Mouse (Mus musculus) urinary bladder, postnatal 10 days (tissue): ENCODE results near the gene A630001G21Rik.
A peak's percentile ranks its signal among the peaks of the same experiment; 100 is the strongest.

Source experiments
- DNase-seq: peaks from one replicate; pipeline ENCODE4 v3.0.0; 2022; ENCODE audit warnings: low spot score

Gene A630001G21Rik

GRCm38 (mm10) chr1:85735463-85736123 is 42.9 kb downstream of the A630001G21Rik start:
- DNase-seq = no peak

GRCm38 (mm10) chr1:85734511-85734910 is 43.9 kb downstream of the A630001G21Rik start:
- DNase-seq = no peak

- no peak for DNase-seq
These were observed 45.9 kb downstream of the A630001G21Rik start for GRCm38 (mm10) chr1:85732581-85732980.

- no peak for DNase-seq
These were observed 48.0 kb downstream of the A630001G21Rik start for GRCm38 (mm10) chr1:85730471-85730870.

- no peak for DNase-seq
These were observed 58.1 kb downstream of the A630001G21Rik start for GRCm38 (mm10) chr1:85720220-85720893.

- DNase-seq = no peak
These were observed 59.4 kb downstream of the A630001G21Rik start for GRCm38 (mm10) chr1:85719049-85719448.

GRCm38 (mm10) chr1:85716447-85717027 is 61.9 kb downstream of the A630001G21Rik start:
- DNase-seq = no peak

GRCm38 (mm10) chr1:85714501-85714900 is 63.9 kb downstream of the A630001G21Rik start:
- DNase-seq = no peak

GRCm38 (mm10) chr1:85706754-85707153 is 71.7 kb downstream of the A630001G21Rik start:
- DNase-seq = no peak

- DNase-seq = no peak
These were observed 72.9 kb downstream of the A630001G21Rik start for GRCm38 (mm10) chr1:85705552-85705951.

- DNase-seq = peak; percentile 14
These were observed 74.9 kb downstream of the A630001G21Rik start for GRCm38 (mm10) chr1:85703245-85704186.

- DNase-seq = no peak
These were observed 75.9 kb downstream of the A630001G21Rik start for GRCm38 (mm10) chr1:85702531-85702930.

- no peak for DNase-seq
These were observed 80.5 kb downstream of the A630001G21Rik start for GRCm38 (mm10) chr1:85697721-85698493.

- no peak for DNase-seq
These were observed 82.8 kb downstream of the A630001G21Rik start for GRCm38 (mm10) chr1:85695646-85696045.

GRCm38 (mm10) chr1:85693280-85693679 is 85.2 kb downstream of the A630001G21Rik start:
- DNase-seq = no peak

GRCm38 (mm10) chr1:85692281-85692680 is 86.2 kb downstream of the A630001G21Rik start:
- no peak for DNase-seq

GRCm38 (mm10) chr1:85690544-85690943 is 87.9 kb downstream of the A630001G21Rik start:
- DNase-seq = no peak

GRCm38 (mm10) chr1:85687346-85687745 is 91.1 kb downstream of the A630001G21Rik start:
- no peak for DNase-seq

GRCm38 (mm10) chr1:85686666-85687065 is 91.8 kb downstream of the A630001G21Rik start:
- no peak for DNase-seq

- no peak for DNase-seq
These were observed 98.2 kb downstream of the A630001G21Rik start for GRCm38 (mm10) chr1:85680226-85680625.
